Mouse (Mus musculus): ENCODE results near the gene Zfp683. TPM values are rescaled to one million over a fixed set of nuclear protein-coding genes. Genes with fewer than 3 reads are reported as not detected.

Zfp683 gene
- polyA plus RNA-seq, 1 experiment = 0.11 TPM

DNA sequence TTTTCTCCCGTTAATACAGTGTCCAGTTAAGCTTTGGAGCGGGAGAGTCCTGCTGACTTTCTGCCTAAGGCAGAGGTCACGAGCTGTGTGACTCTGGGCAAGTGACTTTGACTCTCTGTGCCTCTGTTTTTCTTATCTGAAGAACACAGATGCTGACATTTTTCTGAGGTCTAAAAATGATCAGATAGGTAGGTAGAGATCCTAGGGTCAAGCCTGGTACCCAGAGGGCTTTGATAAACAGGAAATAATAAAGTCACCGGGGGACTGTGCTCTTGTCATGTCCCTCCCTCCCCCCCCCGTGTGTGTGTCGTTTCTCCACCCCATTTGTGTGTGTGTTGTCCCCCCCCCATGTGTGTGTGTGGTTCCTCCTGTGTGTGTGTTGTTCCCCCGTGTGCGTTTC lies 8.9 kb downstream of the Zfp683 start:
- H3K27me3 ChIP-seq (ENCODE audit: control insufficient read depth, insufficient read depth, low read length) = no peaks in the 10 kb centered on the region
- peaks cover 11% of the 10 kb centered on the region for H3K4me1 ChIP-seq (ENCODE audit: control insufficient read depth, insufficient read depth, low read length)
- no peak overlapping the region for H3K27ac ChIP-seq (ENCODE audit: control insufficient read depth, insufficient read depth, low read depth, low read length)
- no peaks in the 10 kb centered on the region for H3K36me3 ChIP-seq (ENCODE audit: control insufficient read depth, insufficient read depth, low read length)
- TF ChIP-seq POLR2A (IDR thresholded peaks at IDR 0.05; ENCODE audit: control insufficient read depth, low read depth, low read length) (no peak), CTCF (IDR thresholded peaks at IDR 0.05; ENCODE audit: control insufficient read depth, insufficient read depth, insufficient replicate concordance, low read depth, low read length) (no peak)
- H3K4me3 ChIP-seq (ENCODE audit: control insufficient read depth, low read depth, low read length) = no peak overlapping the region

DNA sequence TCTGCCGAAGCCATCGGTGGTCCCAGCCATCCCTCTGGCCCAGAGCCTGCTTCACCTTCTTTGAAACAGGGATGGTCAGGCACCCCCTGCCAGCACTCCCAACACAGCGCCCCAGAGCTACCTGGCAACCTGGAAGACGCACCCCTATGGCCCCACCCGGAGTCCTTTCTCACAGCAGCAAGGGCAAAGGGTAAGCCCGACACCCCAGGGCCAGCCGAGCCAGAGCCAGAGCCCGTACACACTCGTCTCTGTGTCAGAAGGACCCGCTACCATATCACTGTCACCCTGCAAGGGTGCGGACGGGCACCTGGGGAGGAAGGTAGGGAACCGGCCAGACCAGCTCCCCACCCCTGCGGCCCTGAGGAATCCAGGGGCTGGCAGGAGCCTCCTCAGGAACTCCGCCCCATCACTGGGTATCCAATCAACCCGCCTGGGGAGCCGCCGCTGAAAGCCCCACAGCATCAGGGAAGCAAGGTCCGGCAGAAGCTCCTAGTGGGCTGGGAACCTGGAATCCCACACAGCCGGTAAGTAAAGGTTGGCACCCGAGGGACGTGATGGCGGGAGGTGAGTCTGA lies 11.9 kb downstream of the Zfp683 start:
- H3K27ac ChIP-seq (ENCODE audit: control insufficient read depth, insufficient read depth, low read depth, low read length) = no peak overlapping the region
- peaks cover 3% of the 10 kb centered on the region for H3K4me1 ChIP-seq (ENCODE audit: control insufficient read depth, insufficient read depth, low read length)
- no peaks in the 10 kb centered on the region for H3K36me3 ChIP-seq (ENCODE audit: control insufficient read depth, insufficient read depth, low read length)
- H3K4me3 ChIP-seq (ENCODE audit: control insufficient read depth, low read depth, low read length) = no peak overlapping the region
- no peaks in the 10 kb centered on the region for H3K27me3 ChIP-seq (ENCODE audit: control insufficient read depth, insufficient read depth, low read length)
- TF ChIP-seq POLR2A (IDR thresholded peaks at IDR 0.05; ENCODE audit: control insufficient read depth, low read depth, low read length) = no peak
- no peak for TF ChIP-seq CTCF (IDR thresholded peaks at IDR 0.05; ENCODE audit: control insufficient read depth, insufficient read depth, insufficient replicate concordance, low read depth, low read length)

DNA sequence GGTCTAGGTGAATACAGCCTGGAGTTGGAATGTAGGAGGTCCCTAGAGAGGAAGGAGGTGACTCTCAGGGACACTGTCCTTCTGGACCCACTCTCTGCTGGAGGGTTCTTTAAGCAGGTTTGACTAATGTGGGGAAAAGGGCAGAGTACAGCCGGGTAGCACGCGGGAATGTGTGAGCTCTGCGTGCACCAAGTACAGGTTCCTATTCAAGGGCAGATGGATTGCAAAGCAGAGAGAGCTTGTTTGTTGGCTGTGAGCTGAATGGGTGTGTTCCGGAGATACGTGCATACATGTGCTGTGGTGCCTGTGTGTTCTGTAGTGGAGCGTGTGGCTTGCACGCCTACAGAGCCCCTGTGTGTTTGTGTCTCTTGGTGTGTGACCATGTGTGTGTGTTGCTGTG lies 13.7 kb downstream of the Zfp683 start:
- no peak for TF ChIP-seq POLR2A (IDR thresholded peaks at IDR 0.05; ENCODE audit: control insufficient read depth, low read depth, low read length)
- no peak for TF ChIP-seq CTCF (IDR thresholded peaks at IDR 0.05; ENCODE audit: control insufficient read depth, insufficient read depth, insufficient replicate concordance, low read depth, low read length)
- Histone ChIP-seq H3K36me3 (ENCODE audit: control insufficient read depth, insufficient read depth, low read length) (no peaks in the 10 kb centered on the region), H3K4me3 (ENCODE audit: control insufficient read depth, low read depth, low read length) (no peak overlapping the region), H3K27ac (ENCODE audit: control insufficient read depth, insufficient read depth, low read depth, low read length) (no peak overlapping the region), H3K27me3 (ENCODE audit: control insufficient read depth, insufficient read depth, low read length) (no peaks in the 10 kb centered on the region), H3K4me1 (ENCODE audit: control insufficient read depth, insufficient read depth, low read length) (peaks cover 3% of the 10 kb centered on the region)

DNA sequence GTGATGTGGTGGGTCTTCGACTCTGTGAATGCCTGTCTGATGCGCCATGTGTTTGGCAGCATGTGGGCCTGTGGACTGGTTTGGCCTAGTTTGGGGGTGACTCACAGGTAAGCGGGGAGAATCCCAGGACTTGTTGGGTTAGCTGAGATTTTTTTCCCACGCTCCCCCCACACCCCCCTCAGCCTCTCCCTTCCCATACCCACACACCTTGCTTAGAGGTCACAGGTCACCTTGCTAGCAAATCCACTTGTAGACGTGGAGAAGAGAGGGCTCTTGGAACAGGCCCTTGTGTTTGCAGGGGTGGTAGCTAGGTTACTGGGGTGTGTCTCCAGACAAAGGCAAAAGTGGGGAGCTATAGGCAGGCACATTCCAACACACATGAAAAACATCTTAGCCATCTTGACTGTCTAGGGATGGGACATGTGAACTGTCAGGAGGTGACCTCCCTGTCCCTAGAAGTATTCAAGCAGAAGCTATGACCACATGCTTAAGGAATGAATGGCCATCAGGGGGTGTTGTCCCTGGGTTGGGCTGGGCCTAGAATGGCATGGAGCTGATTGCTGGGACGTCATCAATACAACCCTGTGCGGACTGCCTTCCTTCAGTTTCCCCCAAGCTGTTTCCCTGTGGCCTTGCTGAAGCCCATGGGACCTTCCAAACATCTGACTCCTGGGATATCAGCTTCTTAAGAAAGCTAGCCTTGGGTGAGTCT lies 14.4 kb downstream of the Zfp683 start:
- Histone ChIP-seq H3K4me1 (ENCODE audit: control insufficient read depth, insufficient read depth, low read length) (peaks cover 9% of the 10 kb centered on the region), H3K36me3 (ENCODE audit: control insufficient read depth, insufficient read depth, low read length) (no peaks in the 10 kb centered on the region), H3K27ac (ENCODE audit: control insufficient read depth, insufficient read depth, low read depth, low read length) (no peak overlapping the region), H3K4me3 (ENCODE audit: control insufficient read depth, low read depth, low read length) (no peak overlapping the region), H3K27me3 (ENCODE audit: control insufficient read depth, insufficient read depth, low read length) (no peaks in the 10 kb centered on the region)
- no peak for TF ChIP-seq CTCF (IDR thresholded peaks at IDR 0.05; ENCODE audit: control insufficient read depth, insufficient read depth, insufficient replicate concordance, low read depth, low read length)
- TF ChIP-seq POLR2A (IDR thresholded peaks at IDR 0.05; ENCODE audit: control insufficient read depth, low read depth, low read length) = no peak

DNA sequence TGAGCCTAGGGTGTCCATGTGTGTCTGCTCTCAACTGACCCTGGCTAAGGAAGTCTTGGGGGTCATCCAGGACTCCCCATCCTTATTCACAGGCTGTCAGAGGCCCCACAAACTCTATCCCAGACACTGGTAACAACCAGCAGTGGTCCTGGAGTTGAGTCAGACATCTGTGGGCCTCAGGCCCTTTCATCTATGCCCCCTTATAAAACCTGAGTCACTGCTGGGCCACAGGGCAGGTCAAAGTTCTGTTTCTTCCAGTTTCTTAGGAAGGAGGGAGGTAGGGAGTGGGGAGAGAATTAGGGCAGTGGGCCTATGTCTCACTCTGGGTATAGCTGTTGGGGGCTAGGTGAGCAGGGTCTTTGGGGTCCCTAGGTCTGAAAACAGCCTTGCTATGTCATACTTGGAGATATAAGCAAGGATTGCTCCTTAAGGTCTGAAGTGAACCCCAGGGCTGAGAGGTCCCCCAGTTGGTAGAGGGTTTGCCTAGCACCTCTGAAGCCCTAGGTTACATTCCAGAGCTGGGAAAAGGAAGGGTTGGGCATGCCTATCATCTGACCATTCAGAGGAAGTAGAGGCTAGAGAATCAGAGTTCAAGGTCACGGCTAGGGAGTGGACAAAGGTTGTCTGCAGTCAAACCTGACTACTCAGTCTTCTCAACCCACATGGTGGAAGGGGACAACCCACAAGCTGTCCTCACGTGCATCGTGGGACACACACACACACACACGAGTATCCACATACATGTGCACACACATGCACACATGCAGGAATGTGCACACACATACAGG lies 15.3 kb downstream of the Zfp683 start:
- TF ChIP-seq POLR2A (IDR thresholded peaks at IDR 0.05; ENCODE audit: control insufficient read depth, low read depth, low read length) = no peak
- TF ChIP-seq CTCF (IDR thresholded peaks at IDR 0.05; ENCODE audit: control insufficient read depth, insufficient read depth, insufficient replicate concordance, low read depth, low read length) = no peak
- Histone ChIP-seq H3K36me3 (ENCODE audit: control insufficient read depth, insufficient read depth, low read length) (no peaks in the 10 kb centered on the region), H3K4me1 (ENCODE audit: control insufficient read depth, insufficient read depth, low read length) (peaks cover 14% of the 10 kb centered on the region), H3K4me3 (ENCODE audit: control insufficient read depth, low read depth, low read length) (no peak overlapping the region), H3K27ac (ENCODE audit: control insufficient read depth, insufficient read depth, low read depth, low read length) (no peak overlapping the region), H3K27me3 (ENCODE audit: control insufficient read depth, insufficient read depth, low read length) (no peaks in the 10 kb centered on the region)

DNA sequence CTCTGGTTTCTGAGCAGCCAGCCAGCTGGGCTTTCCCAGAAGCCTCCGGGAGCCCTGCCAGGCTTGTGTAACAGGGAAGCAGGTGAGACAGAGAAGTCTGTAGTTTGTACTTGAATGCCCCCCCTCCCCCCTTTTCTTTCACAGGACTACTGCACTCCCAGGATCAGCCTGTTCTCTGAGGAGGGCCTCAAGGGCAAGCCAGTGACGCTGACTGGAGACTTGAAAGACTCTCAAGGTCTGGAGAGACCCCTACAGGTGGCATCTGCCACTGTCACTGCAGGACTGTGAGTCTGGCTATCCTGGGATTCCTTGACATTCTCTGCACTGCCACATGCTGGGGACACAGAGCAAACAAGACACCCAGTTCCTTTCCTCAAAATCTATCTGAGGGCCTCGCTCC lies 25.1 kb downstream of the Zfp683 start:
- Histone ChIP-seq H3K4me1 (ENCODE audit: control insufficient read depth, insufficient read depth, low read length) (peaks cover 5% of the 10 kb centered on the region), H3K4me3 (ENCODE audit: control insufficient read depth, low read depth, low read length) (no peak overlapping the region), H3K36me3 (ENCODE audit: control insufficient read depth, insufficient read depth, low read length) (no peaks in the 10 kb centered on the region), H3K27me3 (ENCODE audit: control insufficient read depth, insufficient read depth, low read length) (no peaks in the 10 kb centered on the region; the same call in 1 of the 2 replicates), H3K27ac (ENCODE audit: control insufficient read depth, insufficient read depth, low read depth, low read length) (no peak overlapping the region)
- no peak for TF ChIP-seq POLR2A (IDR thresholded peaks at IDR 0.05; ENCODE audit: control insufficient read depth, low read depth, low read length)
- peak; percentile 36; the same call in 1 of the 2 replicates for TF ChIP-seq CTCF (IDR thresholded peaks at IDR 0.05; ENCODE audit: control insufficient read depth, insufficient read depth, insufficient replicate concordance, low read depth, low read length)

DNA sequence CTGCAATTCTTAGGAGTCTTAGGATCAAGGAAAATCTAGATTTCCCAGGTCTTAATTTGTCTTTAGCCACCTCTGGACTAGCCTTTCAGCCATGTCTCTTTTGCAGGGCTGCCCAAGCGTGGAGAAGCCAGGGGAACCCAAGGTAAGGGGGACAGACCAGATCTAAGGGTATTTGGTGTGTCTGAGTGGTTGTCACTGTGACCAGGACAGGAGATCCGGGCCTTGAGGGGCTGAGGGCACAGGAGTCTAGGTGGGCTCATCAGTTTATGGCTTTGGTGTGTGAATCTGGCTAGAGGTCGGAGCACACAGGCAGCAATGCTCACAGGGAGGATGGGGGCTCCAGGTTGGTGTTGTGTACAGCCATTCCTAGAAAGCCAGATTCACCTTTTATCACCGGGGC lies 27.0 kb downstream of the Zfp683 start:
- H3K36me3 ChIP-seq (ENCODE audit: control insufficient read depth, insufficient read depth, low read length) = no peaks in the 10 kb centered on the region
- H3K27ac ChIP-seq (ENCODE audit: control insufficient read depth, insufficient read depth, low read depth, low read length) = no peak overlapping the region
- no peaks in the 10 kb centered on the region; the same call in 1 of the 2 replicates for H3K27me3 ChIP-seq (ENCODE audit: control insufficient read depth, insufficient read depth, low read length)
- no peak for TF ChIP-seq POLR2A (IDR thresholded peaks at IDR 0.05; ENCODE audit: control insufficient read depth, low read depth, low read length)
- TF ChIP-seq CTCF (IDR thresholded peaks at IDR 0.05; ENCODE audit: control insufficient read depth, insufficient read depth, insufficient replicate concordance, low read depth, low read length) = no peak
- H3K4me3 ChIP-seq (ENCODE audit: control insufficient read depth, low read depth, low read length) = no peak overlapping the region
- H3K4me1 ChIP-seq (ENCODE audit: control insufficient read depth, insufficient read depth, low read length) = peaks cover 5% of the 10 kb centered on the region

Data from testis, adult 2 months (tissue).